Mouse (Mus musculus): ENCODE results near the gene Camta1.

The Camta1 gene

GRCm38 (mm10) chr4:151330983-151331382, 530.7 kb downstream of the Camta1 start:
- no peak for DNase-seq (ENCODE audit: low read depth, low spot score)

- no peak for DNase-seq (ENCODE audit: low read depth, low spot score)
These were observed 533.6 kb downstream of the Camta1 start for GRCm38 (mm10) chr4:151328071-151328470.

- no peak for DNase-seq (ENCODE audit: low read depth, low spot score)
These were observed 534.5 kb downstream of the Camta1 start for GRCm38 (mm10) chr4:151326971-151327686.

- no peak for DNase-seq (ENCODE audit: low read depth, low spot score)
These were observed 545.2 kb downstream of the Camta1 start for GRCm38 (mm10) chr4:151316428-151316827.

- no peak for DNase-seq (ENCODE audit: low read depth, low spot score)
These were observed 546.0 kb downstream of the Camta1 start for GRCm38 (mm10) chr4:151315726-151316125.

- DNase-seq (ENCODE audit: low read depth, low spot score): no peak
These were observed 550.9 kb downstream of the Camta1 start for GRCm38 (mm10) chr4:151310773-151311172.

- DNase-seq (ENCODE audit: low read depth, low spot score): no peak
These were observed 551.5 kb downstream of the Camta1 start for GRCm38 (mm10) chr4:151310056-151310685.

GRCm38 (mm10) chr4:151306890-151307289, 554.8 kb downstream of the Camta1 start:
- DNase-seq (ENCODE audit: low read depth, low spot score): no peak

- DNase-seq (ENCODE audit: low read depth, low spot score): no peak
These were observed 555.3 kb downstream of the Camta1 start for GRCm38 (mm10) chr4:151306311-151306765.

- no peak for DNase-seq (ENCODE audit: low read depth, low spot score)
These were observed 555.9 kb downstream of the Camta1 start for GRCm38 (mm10) chr4:151305761-151306160.

- DNase-seq (ENCODE audit: low read depth, low spot score): no peak
These were observed 557.7 kb downstream of the Camta1 start for GRCm38 (mm10) chr4:151303931-151304330.

- DNase-seq (ENCODE audit: low read depth, low spot score): no peak
These were observed 558.2 kb downstream of the Camta1 start for GRCm38 (mm10) chr4:151303436-151303835.

GRCm38 (mm10) chr4:151302195-151303126, 559.2 kb downstream of the Camta1 start:
- no peak for DNase-seq (ENCODE audit: low read depth, low spot score)

- DNase-seq (ENCODE audit: low read depth, low spot score): no peak
These were observed 560.3 kb downstream of the Camta1 start for GRCm38 (mm10) chr4:151301337-151301736.

GRCm38 (mm10) chr4:151300706-151301105, 561.0 kb downstream of the Camta1 start:
- DNase-seq (ENCODE audit: low read depth, low spot score): no peak

GRCm38 (mm10) chr4:151295515-151296203, 566.0 kb downstream of the Camta1 start:
- DNase-seq (ENCODE audit: low read depth, low spot score): no peak

GRCm38 (mm10) chr4:151288893-151289585, 572.6 kb downstream of the Camta1 start:
- no peak for DNase-seq (ENCODE audit: low read depth, low spot score)

GRCm38 (mm10) chr4:151285905-151286445, 575.7 kb downstream of the Camta1 start:
- DNase-seq (ENCODE audit: low read depth, low spot score): no peak

GRCm38 (mm10) chr4:151285432-151285831, 576.2 kb downstream of the Camta1 start:
- no peak for DNase-seq (ENCODE audit: low read depth, low spot score)

GRCm38 (mm10) chr4:151283092-151283741, 578.5 kb downstream of the Camta1 start:
- peak; percentile 2 for DNase-seq (ENCODE audit: low read depth, low spot score)
